9 mouse cellular contexts compared by ENCODE assay signal in genomic region chr7:29237596-29237995, GRCm38 (mm10). TPM values are rescaled to one million over a fixed set of nuclear protein-coding genes. Genes with fewer than 3 reads are reported as not detected.
DNase-seq lines count a peak whose midpoint lies in the region; ATAC-seq and TF ChIP-seq lines count a peak whose summit lies in the region.
"Not testable (repeated sequence)": the region's sequence is repeated elsewhere in the genome, so short reads cannot be mapped to it uniquely, and the experiment has no call there.
"Had no signal": no experiment of that assay in that cellular context is flagged by ENCODE, and none has a peak within 500 bp of the region (broad histone marks: within the 10 kb centered on the region; RNA-seq: fewer than 3 reads in every experiment).

No protein-coding gene starts in this region.

- not testable (repeated sequence) for H3K79me2 ChIP-seq in heart, adult 2 months (replicated peaks; ENCODE audit: control insufficient read depth, insufficient read depth, low read length)

- intact Hi-C loops in heart, adult 2 months (cut with DNase I), result not testable (repeated sequence)

- peak overlapping the region; percentile 58 for H3K9ac ChIP-seq in embryonic facial prominence, embryonic 13.5 days
- H3K9ac ChIP-seq in heart, adult 2 months (ENCODE audit: low read depth, low read length), result peak overlapping the region; percentile 46; the same call in 1 of the 2 replicates
- H3K9ac ChIP-seq in hindbrain, embryonic 15.5 days, result peak overlapping the region; percentile 35
- H3K9ac ChIP-seq in liver, embryonic 16.5 days (ENCODE audit: low read depth, low read length), result peak overlapping the region; percentile 69
- H3K9ac ChIP-seq in midbrain, embryonic 15.5 days, result peak overlapping the region; percentile 51; the same call in 1 of the 2 replicates
- peak overlapping the region; percentile 66 for H3K9ac ChIP-seq in stomach, embryonic 16.5 days (ENCODE audit: low read length)

- not testable (repeated sequence) for TF ChIP-seq CTCF in heart, adult 2 months (IDR thresholded peaks at IDR 0.05)

- peak overlapping the region; percentile 88 for H3K27ac ChIP-seq in embryonic facial prominence, embryonic 13.5 days
- H3K27ac ChIP-seq in heart, adult 2 months, result peak overlapping the region; percentile 88
- peak overlapping the region; percentile 81 for H3K27ac ChIP-seq in hindbrain, embryonic 15.5 days (replicated peaks)
- H3K27ac ChIP-seq in liver, embryonic 16.5 days (ENCODE audit: low read length), result peak overlapping the region; percentile 87
- H3K27ac ChIP-seq in midbrain, embryonic 15.5 days, result peak overlapping the region; percentile 89
- peak overlapping the region; percentile 93 for H3K27ac ChIP-seq in stomach, embryonic 16.5 days (ENCODE audit: low read length)

- H3K4me1 ChIP-seq in embryonic facial prominence, embryonic 13.5 days, result peaks cover 17% of the 10 kb centered on the region
- H3K4me1 ChIP-seq in heart, adult 2 months (ENCODE audit: control insufficient read depth, insufficient read depth, low read length); stomach, embryonic 16.5 days (ENCODE audit: control insufficient read depth, insufficient read depth, low read length): not testable (repeated sequence)
- peaks cover 13% of the 10 kb centered on the region for H3K4me1 ChIP-seq in hindbrain, embryonic 15.5 days (replicated peaks)
- H3K4me1 ChIP-seq in liver, embryonic 16.5 days (ENCODE audit: control insufficient read depth, low read depth, low read length), result peaks cover 15% of the 10 kb centered on the region
- peaks cover 12% of the 10 kb centered on the region for H3K4me1 ChIP-seq in midbrain, embryonic 15.5 days

- peak overlapping the region; percentile 84 for H3K4me2 ChIP-seq in embryonic facial prominence, embryonic 13.5 days
- H3K4me2 ChIP-seq in hindbrain, embryonic 15.5 days, result peak overlapping the region; percentile 75
- peak overlapping the region; percentile 92 for H3K4me2 ChIP-seq in liver, embryonic 16.5 days (ENCODE audit: low read depth, low read length)
- peak overlapping the region; percentile 67 for H3K4me2 ChIP-seq in midbrain, embryonic 15.5 days
- peak overlapping the region; percentile 60 for H3K4me2 ChIP-seq in stomach, embryonic 16.5 days (ENCODE audit: low read depth, low read length)

- not testable (repeated sequence) for TF ChIP-seq POLR2A in heart, adult 2 months (IDR thresholded peaks at IDR 0.05; ENCODE audit: insufficient read depth, low read depth, low read length)

- DNase-seq in adrenal gland, postnatal 10 days, result peak; percentile 26
- DNase-seq in heart, adult 2 months, result peak in 1 of 2 experiments; percentile 29
- peak; percentile 24 to 42 for DNase-seq in layer of hippocampus, postnatal 14 days (ENCODE audit: low spot score in 2 of 2)

- H3K4me3 ChIP-seq in embryonic facial prominence, embryonic 13.5 days, result peak overlapping the region; percentile 72
- peak overlapping the region; percentile 49 for H3K4me3 ChIP-seq in heart, adult 2 months
- H3K4me3 ChIP-seq in hindbrain, embryonic 15.5 days, result peak overlapping the region; percentile 63
- peak overlapping the region; percentile 57 for H3K4me3 ChIP-seq in liver, embryonic 16.5 days (ENCODE audit: low read depth, low read length)
- H3K4me3 ChIP-seq in midbrain, embryonic 15.5 days, result peak overlapping the region; percentile 69
- peak overlapping the region; percentile 68 for H3K4me3 ChIP-seq in stomach, embryonic 16.5 days (replicated peaks; ENCODE audit: low read length)

- TF ChIP-seq EP300 in heart, adult 2 months (IDR thresholded peaks at IDR 0.05; ENCODE audit: insufficient read depth, low read depth, low read length), result not testable (repeated sequence)

- not testable (repeated sequence) for H3K36me3 ChIP-seq in embryonic facial prominence, embryonic 13.5 days; heart, adult 2 months (ENCODE audit: control insufficient read depth, insufficient read depth, low read length); hindbrain, embryonic 15.5 days; liver, embryonic 16.5 days (ENCODE audit: control insufficient read depth, insufficient read depth); midbrain, embryonic 15.5 days (replicated peaks); stomach, embryonic 16.5 days (ENCODE audit: control insufficient read depth, insufficient read depth, low read length)

- ATAC-seq in embryonic facial prominence, embryonic 13.5 days (ENCODE audit: insufficient number of reproducible peaks, insufficient read depth, low FRiP score, low TSS enrichment, low read depth); liver, embryonic 16.5 days (ENCODE audit: low read depth): not testable (repeated sequence)
- ATAC-seq in hindbrain, embryonic 15.5 days (ENCODE audit: low FRiP score, low read depth), result peak; percentile 20
- ATAC-seq in midbrain, embryonic 15.5 days (replicated peaks), result peak; percentile 21
- peak; percentile 0; the same call in 1 of the 2 replicates for ATAC-seq in stomach, embryonic 16.5 days (ENCODE audit: insufficient read depth, low FRiP score)

- 28% methylated on average over 6 of the region's 6 CpGs for WGBS in embryonic facial prominence, embryonic 13.5 days
- WGBS in heart, adult 2 months, result 21% methylated on average over 6 of the region's 6 CpGs
- 29% methylated on average over 6 of the region's 6 CpGs for WGBS in hindbrain, embryonic 15.5 days
- 23% methylated on average over 6 of the region's 6 CpGs for WGBS in liver, embryonic 16.5 days (ENCODE audit: insufficient replicate concordance)
- 25% methylated on average over 6 of the region's 6 CpGs for WGBS in midbrain, embryonic 15.5 days
- WGBS in stomach, embryonic 16.5 days, result 25% methylated on average over 6 of the region's 6 CpGs

- not testable (repeated sequence) for H3K27me3 ChIP-seq in embryonic facial prominence, embryonic 13.5 days; heart, adult 2 months (ENCODE audit: control insufficient read depth, insufficient read depth, low read length); hindbrain, embryonic 15.5 days; liver, embryonic 16.5 days (ENCODE audit: control insufficient read depth, insufficient read depth, low read depth, low read length); stomach, embryonic 16.5 days (ENCODE audit: control insufficient read depth, insufficient read depth, low read length)
- peaks cover 14% of the 10 kb centered on the region for H3K27me3 ChIP-seq in midbrain, embryonic 15.5 days (replicated peaks)

- H3K9me3 ChIP-seq in embryonic facial prominence, embryonic 13.5 days; hindbrain, embryonic 15.5 days; liver, embryonic 16.5 days (replicated peaks; ENCODE audit: control insufficient read depth, low read length); midbrain, embryonic 15.5 days; stomach, embryonic 16.5 days (replicated peaks; ENCODE audit: control insufficient read depth, low read length): not testable (repeated sequence)

RNA-seq across cellular contexts. Expression of gene Yif1b, which starts 0.5 kb away (rescaled TPM):
- total RNA-seq in adrenal gland, postnatal 10 days (2021), result 10 to 100 TPM; 77.2 to 81.7 TPM
- polyA plus RNA-seq in embryonic facial prominence, embryonic 13.5 days (2015; fragmentation: Nextera tagmentation; extraction: Ambion mirVana), result 110 and 111 TPM in 2 replicates
- 10 to 100 TPM; 63.6 to 74.6 TPM for total RNA-seq in heart, adult 2 months (2021)
- 123 and 138 TPM in 2 replicates for polyA plus RNA-seq in heart, adult 2 months (2012; rRNA removed)
- 95.9 and 99.5 TPM in 2 replicates for polyA plus RNA-seq in hindbrain, embryonic 15.5 days (2015; fragmentation: Nextera tagmentation; extraction: Ambion mirVana)
- 10 to 100 TPM; 42.3 to 49.5 TPM for total RNA-seq in layer of hippocampus, postnatal 14 days (2021)
- polyA plus RNA-seq in liver, embryonic 16.5 days (2015; fragmentation: Nextera tagmentation; extraction: Ambion mirVana), result 40.3 and 43.0 TPM in 2 replicates
- polyA plus RNA-seq in midbrain, embryonic 15.5 days (2015; fragmentation: Nextera tagmentation; extraction: Ambion mirVana), result 91.2 and 95.1 TPM in 2 replicates
- 89.4 and 92.2 TPM in 2 replicates for polyA plus RNA-seq in stomach, embryonic 16.5 days (2015; fragmentation: Nextera tagmentation; extraction: Ambion mirVana)

RNA-seq across cellular contexts. Expression of gene Kcnk6, which starts 5.3 kb away (rescaled TPM):
- total RNA-seq in adrenal gland, postnatal 10 days (2021), result 1 to 10 TPM; 3.7 to 4.6 TPM
- 1.4 and 1.8 TPM in 2 replicates for polyA plus RNA-seq in embryonic facial prominence, embryonic 13.5 days (2015; fragmentation: Nextera tagmentation; extraction: Ambion mirVana)
- 1 to 10 TPM; 2.9 to 3.2 TPM for total RNA-seq in heart, adult 2 months (2021)
- 8.2 and 8.4 TPM in 2 replicates for polyA plus RNA-seq in heart, adult 2 months (2012; rRNA removed)
- polyA plus RNA-seq in hindbrain, embryonic 15.5 days (2015; fragmentation: Nextera tagmentation; extraction: Ambion mirVana), result 0.77 and 2.0 TPM in 2 replicates
- 1 to 10 TPM; 2.9 to 3.8 TPM for total RNA-seq in layer of hippocampus, postnatal 14 days (2021)
- 1.4 and 1.5 TPM in 2 replicates for polyA plus RNA-seq in liver, embryonic 16.5 days (2015; fragmentation: Nextera tagmentation; extraction: Ambion mirVana)
- polyA plus RNA-seq in midbrain, embryonic 15.5 days (2015; fragmentation: Nextera tagmentation; extraction: Ambion mirVana), result 1.2 and 1.4 TPM in 2 replicates
- 2.2 and 3.1 TPM in 2 replicates for polyA plus RNA-seq in stomach, embryonic 16.5 days (2015; fragmentation: Nextera tagmentation; extraction: Ambion mirVana)

RNA-seq across cellular contexts. Expression of gene 2200002D01Rik, which starts 10.7 kb away (rescaled TPM):
- 1 to 10 TPM; 2.0 to 2.4 TPM for total RNA-seq in adrenal gland, postnatal 10 days (2021)
- 2.2 and 4.4 TPM in 2 replicates for polyA plus RNA-seq in embryonic facial prominence, embryonic 13.5 days (2015; fragmentation: Nextera tagmentation; extraction: Ambion mirVana)
- total RNA-seq in heart, adult 2 months (2021), result 1 to 10 TPM; 1.5 to 2.0 TPM
- polyA plus RNA-seq in heart, adult 2 months (2012; rRNA removed), result 0.98 and 1.00 TPM in 2 replicates
- polyA plus RNA-seq in hindbrain, embryonic 15.5 days (2015; fragmentation: Nextera tagmentation; extraction: Ambion mirVana), result 0.67 and 0.75 TPM in 2 replicates
- not detected for total RNA-seq in layer of hippocampus, postnatal 14 days (2021)
- polyA plus RNA-seq in liver, embryonic 16.5 days (2015; fragmentation: Nextera tagmentation; extraction: Ambion mirVana), result 5.3 and 5.8 TPM in 2 replicates
- 1.1 and 1.5 TPM in 2 replicates for polyA plus RNA-seq in midbrain, embryonic 15.5 days (2015; fragmentation: Nextera tagmentation; extraction: Ambion mirVana)
- polyA plus RNA-seq in stomach, embryonic 16.5 days (2015; fragmentation: Nextera tagmentation; extraction: Ambion mirVana), result 77.3 and 80.2 TPM in 2 replicates
- total RNA-seq: left cerebral cortex, adult 8-10 months had no signal

RNA-seq across cellular contexts. Expression of gene Catsperg1, which starts 23.8 kb away (rescaled TPM):
- total RNA-seq in adrenal gland, postnatal 10 days (2021), result under 1 TPM; 0.42 to 0.61 TPM
- 0.72 and 0.74 TPM in 2 replicates for polyA plus RNA-seq in embryonic facial prominence, embryonic 13.5 days (2015; fragmentation: Nextera tagmentation; extraction: Ambion mirVana)
- total RNA-seq in heart, adult 2 months (2021), result under 1 TPM; 0.30 to 0.34 TPM
- 1.0 and 2.4 TPM in 2 replicates for polyA plus RNA-seq in heart, adult 2 months (2012; rRNA removed)
- 2.9 and 3.2 TPM in 2 replicates for polyA plus RNA-seq in hindbrain, embryonic 15.5 days (2015; fragmentation: Nextera tagmentation; extraction: Ambion mirVana)
- total RNA-seq in layer of hippocampus, postnatal 14 days (2021), result 1 to 10 TPM; 1.6 to 1.8 TPM
- 0.15 and 0.35 TPM in 2 replicates for polyA plus RNA-seq in liver, embryonic 16.5 days (2015; fragmentation: Nextera tagmentation; extraction: Ambion mirVana)
- 4.2 and 5.3 TPM in 2 replicates for polyA plus RNA-seq in midbrain, embryonic 15.5 days (2015; fragmentation: Nextera tagmentation; extraction: Ambion mirVana)
- polyA plus RNA-seq in stomach, embryonic 16.5 days (2015; fragmentation: Nextera tagmentation; extraction: Ambion mirVana), result 0.41 and 0.81 TPM in 2 replicates

RNA-seq across cellular contexts. Expression of gene Spint2, which starts 44.1 kb away (rescaled TPM):
- total RNA-seq in adrenal gland, postnatal 10 days (2021), result 10 to 100 TPM; 33.2 to 36.6 TPM
- 118 and 127 TPM in 2 replicates for polyA plus RNA-seq in embryonic facial prominence, embryonic 13.5 days (2015; fragmentation: Nextera tagmentation; extraction: Ambion mirVana)
- 10 to 100 TPM; 39.4 to 46.4 TPM for total RNA-seq in heart, adult 2 months (2021)
- polyA plus RNA-seq in heart, adult 2 months (2012; rRNA removed), result 40.5 and 45.7 TPM in 2 replicates
- polyA plus RNA-seq in hindbrain, embryonic 15.5 days (2015; fragmentation: Nextera tagmentation; extraction: Ambion mirVana), result 73.8 and 84.5 TPM in 2 replicates
- 10 to 100 TPM; 16.0 to 27.0 TPM for total RNA-seq in layer of hippocampus, postnatal 14 days (2021)
- polyA plus RNA-seq in liver, embryonic 16.5 days (2015; fragmentation: Nextera tagmentation; extraction: Ambion mirVana), result 30.9 and 38.6 TPM in 2 replicates
- 72.4 and 77.3 TPM in 2 replicates for polyA plus RNA-seq in midbrain, embryonic 15.5 days (2015; fragmentation: Nextera tagmentation; extraction: Ambion mirVana)
- 399 and 413 TPM in 2 replicates for polyA plus RNA-seq in stomach, embryonic 16.5 days (2015; fragmentation: Nextera tagmentation; extraction: Ambion mirVana)

Comparison
In these comparisons a context has a peak if more than half of its experiments do, and no peak if none do; other contexts are left out.
1. RNA of gene 2200002D01Rik, which starts 10.7 kb away (polyA plus RNA-seq): 77.3 to 80.2 TPM in stomach, embryonic 16.5 days; 5.3 to 5.8 TPM in liver, embryonic 16.5 days, 2.2 to 4.4 TPM in embryonic facial prominence, embryonic 13.5 days, 1.1 to 1.5 TPM in midbrain, embryonic 15.5 days, 0.98 to 1.00 TPM in heart, adult 2 months and 0.67 to 0.75 TPM in hindbrain, embryonic 15.5 days; every median in the first group is over 10 times any median in the second.
2. Peak in every context shown above with its lines, with median percentiles within 50 percentile points of each other: H3K27ac ChIP-seq, H3K4me2 ChIP-seq, H3K4me3 ChIP-seq and H3K9ac ChIP-seq.